Mouse (Mus musculus) mature B cell (primary cell): ENCODE data around the gene D17H6S53E.

Experiments
- in situ Hi-C: fragments of 300-500 bp; cut with MboI; formaldehyde crosslinking; loops from 2 replicates; pipeline ENCODE4 v1.14.3; 2019

Gene D17H6S53E

DNA sequence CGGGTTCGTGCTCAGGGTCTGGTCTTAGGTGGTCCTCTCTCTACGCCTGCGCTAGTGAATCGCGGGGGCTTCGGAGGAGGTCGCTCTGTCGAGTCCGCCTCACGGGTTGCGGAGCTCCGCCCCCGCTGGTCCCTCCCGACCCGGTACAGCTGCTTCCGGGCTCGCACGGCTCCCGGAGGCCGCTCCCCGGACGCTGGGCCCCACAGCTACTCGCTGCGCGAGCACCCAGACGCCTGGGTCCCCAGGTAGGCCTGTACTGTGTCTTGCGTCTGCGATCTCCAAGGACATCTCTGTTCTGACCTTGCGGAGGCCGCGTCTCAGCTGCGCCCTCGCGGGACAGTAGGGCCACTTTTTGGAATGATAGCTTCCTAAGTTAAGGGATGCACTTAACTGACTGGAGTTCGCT is at the start of gene D17H6S53E:
D17H6S53E (plus strand) TSS at position 168 of the 406 bp plus-strand sequence.
- in situ Hi-C loops, result no loop called here

DNA sequence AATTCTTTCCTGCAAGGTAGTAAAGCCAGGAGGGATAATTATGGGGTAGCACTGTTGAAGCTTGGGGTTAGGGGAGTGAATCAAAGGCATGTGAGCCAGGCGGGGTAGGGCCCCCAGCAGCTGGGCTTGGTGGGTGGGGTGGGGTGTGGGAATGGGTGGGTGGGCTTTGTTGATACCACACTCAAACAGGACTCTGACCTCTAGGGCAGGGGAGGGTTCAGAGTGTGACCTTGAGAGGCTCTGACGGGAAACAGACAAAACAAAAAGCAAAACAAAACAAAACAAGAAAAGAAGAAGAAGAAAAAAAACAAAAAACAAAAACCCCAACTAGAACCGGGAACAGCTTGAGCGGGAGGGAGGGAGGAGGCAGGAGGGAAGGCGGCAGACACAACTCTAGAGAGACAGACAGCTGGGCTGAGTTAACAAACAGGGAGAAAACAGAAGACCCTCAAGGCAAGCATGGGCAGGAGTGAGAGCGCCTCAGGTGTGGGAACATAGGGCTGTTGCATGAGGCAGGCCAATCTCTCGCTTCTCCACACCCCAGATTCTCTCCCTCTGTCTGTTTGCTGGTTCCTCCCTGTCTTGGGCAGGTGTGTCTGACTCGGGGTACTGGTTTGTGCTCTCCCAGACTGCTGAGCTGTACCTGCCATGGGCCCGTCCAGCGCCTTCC is 49.5 kb upstream of the D17H6S53E start, which contains the start of gene Ly6g6e:
Ly6g6e (plus strand) TSS at position 396 of the 670 bp plus-strand sequence.
- in situ Hi-C loops, result no loop called here

DNA sequence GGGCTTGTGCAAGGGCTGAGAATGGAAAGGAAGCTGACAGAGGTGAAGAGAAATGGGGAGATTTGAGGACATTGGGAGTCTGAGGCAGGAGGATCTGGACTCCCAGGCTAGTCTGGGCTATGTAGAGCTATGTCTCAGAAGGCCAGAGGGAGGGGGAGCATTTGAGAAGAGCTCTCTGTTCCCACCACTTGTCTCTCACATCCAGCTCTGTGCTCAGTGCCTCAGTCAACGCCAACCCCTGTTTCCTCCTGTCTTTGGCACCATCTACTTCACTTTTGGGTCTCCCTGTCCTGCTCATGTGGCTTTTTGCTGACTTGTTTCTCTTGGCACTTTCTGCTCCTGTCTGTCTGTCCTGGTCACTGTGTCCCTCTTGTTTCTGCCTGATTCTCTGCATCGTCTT is 48.9 kb upstream of the D17H6S53E start:
- in situ Hi-C loops, result no loop called here

DNA sequence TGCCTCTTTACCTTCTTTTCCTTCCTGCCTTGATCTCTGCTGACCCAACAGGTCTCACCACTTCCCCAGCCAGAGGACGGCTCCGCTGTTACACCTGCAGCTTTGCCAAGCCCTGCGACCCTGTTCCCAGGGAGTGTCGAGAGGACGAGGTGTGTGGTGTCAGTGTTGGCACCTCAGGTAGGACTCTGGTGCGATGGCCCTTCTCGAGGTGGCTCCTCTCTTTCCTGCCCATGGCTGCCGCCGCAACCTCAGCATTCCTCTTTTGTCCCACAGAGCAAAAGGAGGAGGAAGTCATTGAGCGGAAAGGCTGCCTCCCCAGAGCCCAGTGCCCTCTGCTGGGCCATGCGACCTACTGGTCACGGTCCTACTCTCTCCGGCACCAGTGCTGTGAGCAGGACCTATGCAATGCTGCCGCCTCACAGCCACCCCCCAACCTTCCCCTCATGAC is 48.4 kb upstream of the D17H6S53E start, which contains the start of gene Ly6g6d:
Ly6g6d (minus strand) TSS at position 280 of the 448 bp plus-strand sequence.
- in situ Hi-C loops, result no loop called here

DNA sequence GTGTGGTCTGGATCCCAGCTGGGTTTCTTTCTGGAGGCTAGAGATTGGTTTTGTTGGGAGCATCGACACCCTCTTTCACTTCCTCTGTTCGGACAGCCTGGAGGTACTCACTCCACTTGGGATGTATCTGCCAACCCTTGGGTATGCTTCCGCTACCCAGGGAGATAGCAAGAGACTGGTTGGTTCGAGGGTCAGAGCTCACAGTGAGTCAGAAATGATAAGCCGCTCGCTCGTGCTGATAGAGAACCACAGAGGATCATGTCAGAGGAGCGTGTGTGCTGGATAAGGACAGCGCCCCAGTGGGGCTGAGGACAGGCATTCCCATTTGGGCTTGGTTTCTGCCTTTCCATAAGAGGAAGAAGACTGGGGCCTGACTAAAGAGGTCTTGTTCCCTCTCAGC is 46.4 kb upstream of the D17H6S53E start:
- in situ Hi-C loops, result no loop called here

DNA sequence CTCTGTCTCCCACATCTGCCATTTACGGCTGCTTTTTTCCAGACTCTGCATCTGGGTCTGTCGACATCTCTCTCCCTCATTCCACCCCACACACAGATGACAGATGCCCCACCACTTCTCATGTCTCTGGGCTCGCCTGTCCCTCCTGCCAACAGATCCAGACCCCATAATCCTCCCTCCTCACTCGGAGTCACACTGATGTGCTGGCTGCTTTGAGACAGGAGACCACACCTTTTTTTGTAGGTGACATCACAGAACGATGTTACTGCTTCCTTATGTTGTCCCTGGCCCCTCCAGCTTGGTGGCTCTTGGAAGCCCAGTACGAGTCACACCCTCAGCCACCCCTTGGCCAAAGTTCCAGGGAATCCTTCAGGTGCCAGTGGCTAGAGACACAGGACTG is 45.9 kb upstream of the D17H6S53E start:
- in situ Hi-C loops, result no loop called here

DNA sequence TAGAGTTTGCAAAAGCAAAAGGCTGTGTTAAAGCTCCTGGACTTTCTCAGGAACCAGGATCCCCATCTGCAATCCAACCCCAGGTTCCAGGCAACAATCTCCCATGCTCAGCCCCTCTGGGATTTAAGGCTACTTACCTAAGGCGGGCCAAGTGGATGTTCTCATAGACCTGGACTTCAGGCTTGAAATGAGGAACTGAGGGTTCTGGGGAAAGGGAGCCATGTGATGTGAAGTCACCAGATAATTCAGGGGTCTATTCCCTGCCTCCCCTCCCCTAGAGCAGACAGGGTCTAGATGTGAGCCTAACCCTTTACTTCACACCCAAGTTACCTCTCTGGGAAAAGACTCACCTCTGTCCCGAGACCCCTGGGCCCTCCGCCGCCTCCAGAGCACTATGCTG is 45.5 kb upstream of the D17H6S53E start:
- in situ Hi-C loops, result no loop called here

DNA sequence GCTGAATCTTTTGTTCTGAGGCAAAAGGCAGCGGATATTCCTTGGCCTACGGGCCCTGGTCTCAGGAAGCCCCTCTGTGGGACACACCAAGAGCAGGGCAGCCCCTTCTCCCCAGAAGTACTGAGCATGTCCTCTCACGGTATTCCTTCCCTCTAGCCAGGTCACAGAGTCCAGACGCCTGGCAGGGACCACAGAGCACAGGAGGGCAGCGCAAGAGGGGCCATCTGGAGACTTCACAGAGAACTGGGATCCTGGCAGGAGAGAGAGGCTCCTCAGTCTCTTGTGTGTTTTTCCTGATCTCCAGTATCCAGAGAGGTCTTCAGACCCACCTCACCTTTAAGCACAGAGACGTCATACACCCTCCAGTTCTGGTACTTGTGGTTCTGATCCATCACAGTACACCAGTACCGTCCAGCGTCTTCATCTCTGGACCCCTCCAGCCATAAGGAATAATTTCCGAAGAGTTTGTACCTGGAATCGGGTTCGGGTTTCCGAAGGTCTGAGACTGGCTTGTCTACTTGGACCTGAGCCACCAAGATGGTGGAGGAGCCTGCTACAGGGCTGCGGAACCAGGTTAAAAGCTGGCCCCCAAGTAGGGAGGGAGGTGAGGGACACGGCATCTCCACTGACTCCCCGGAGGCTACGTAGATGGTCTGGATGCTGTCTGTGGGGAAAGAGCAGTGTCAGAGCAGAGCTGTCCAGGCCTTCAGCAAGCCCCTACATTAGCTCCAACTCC is 43.2 kb upstream of the D17H6S53E start:
- in situ Hi-C loops, result no loop called here

DNA sequence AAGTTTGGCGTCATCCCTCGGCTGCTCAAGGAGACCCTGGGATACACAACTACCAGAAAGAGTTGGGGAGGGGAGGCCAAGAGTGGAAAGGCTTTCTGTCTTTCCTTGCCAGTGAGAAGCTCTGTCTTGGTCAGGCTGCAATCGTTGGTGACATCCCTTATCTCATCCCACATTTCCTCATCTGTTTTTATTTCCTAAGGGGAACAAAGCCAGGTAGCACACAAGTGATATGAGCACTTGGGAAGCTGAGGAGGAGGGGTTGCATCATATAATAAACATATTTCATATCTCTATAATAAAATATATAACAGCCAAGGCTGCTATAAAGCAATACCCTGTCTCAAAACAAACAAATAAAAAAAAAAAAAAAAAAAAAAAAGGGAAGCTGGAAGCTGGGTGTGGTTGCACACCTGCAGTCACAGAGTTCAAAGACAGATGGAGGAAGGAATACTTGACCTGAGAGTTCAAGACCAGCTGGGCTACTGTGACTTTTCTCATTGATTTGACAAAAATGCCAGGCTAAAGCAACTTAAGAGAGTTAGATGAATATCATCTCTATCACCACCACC is 42.2 kb upstream of the D17H6S53E start:
- in situ Hi-C loops, result no loop called here

DNA sequence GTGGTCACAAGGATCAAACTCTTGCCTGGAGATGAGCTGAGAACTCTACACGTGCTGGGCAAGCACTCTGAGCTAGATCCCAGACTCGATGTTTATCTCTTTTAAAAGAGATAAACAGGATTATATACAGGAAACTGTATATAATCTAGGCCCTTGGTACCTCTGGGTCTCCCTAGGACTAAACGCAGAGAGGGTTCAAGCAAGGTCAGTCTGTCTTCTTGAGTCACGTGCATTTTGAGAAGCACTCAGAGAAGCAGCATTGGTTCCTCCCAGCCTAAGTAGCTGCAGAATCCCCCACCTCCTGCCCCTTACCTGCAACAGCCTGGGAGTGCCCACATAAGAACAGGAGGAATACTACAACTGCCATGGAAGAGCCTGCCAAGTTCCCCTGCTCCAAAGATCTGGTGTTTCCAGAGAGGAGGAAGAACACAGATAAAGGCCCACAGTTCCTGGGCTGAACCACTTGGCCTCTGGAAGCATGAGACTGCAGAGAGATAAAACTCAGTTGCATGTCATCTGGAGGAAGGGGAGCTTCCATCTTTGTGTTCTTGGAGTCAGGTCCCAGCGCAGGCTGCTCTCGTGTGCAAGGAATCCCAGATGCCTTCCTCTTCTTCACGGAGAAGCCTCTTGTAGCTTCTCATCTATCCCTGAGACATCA is 40.8 kb upstream of the D17H6S53E start, which contains the start of gene Ly6g6f:
Ly6g6f (minus strand) TSS at position 403 of the 658 bp plus-strand sequence.
- in situ Hi-C loops, result no loop called here

DNA sequence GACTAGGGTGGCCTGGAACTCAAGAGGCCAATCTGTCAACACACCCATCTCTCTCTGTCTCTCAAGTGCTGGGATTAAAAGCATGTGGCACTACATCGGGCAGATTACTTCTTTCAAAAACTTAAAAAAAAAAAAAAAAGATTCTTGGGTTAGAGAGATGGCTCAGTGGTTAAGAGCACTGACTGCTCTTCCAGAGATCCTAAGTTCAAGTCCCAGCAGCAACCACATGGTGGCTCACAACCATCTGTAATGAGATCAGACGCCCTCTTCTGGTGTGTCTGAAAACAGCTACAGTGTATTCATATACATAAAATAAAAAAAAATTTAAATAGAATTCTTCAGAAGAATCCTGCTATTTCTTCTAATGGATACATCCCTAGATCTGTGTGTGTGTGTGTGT is 38.0 kb upstream of the D17H6S53E start:
- in situ Hi-C loops, result no loop called here

DNA sequence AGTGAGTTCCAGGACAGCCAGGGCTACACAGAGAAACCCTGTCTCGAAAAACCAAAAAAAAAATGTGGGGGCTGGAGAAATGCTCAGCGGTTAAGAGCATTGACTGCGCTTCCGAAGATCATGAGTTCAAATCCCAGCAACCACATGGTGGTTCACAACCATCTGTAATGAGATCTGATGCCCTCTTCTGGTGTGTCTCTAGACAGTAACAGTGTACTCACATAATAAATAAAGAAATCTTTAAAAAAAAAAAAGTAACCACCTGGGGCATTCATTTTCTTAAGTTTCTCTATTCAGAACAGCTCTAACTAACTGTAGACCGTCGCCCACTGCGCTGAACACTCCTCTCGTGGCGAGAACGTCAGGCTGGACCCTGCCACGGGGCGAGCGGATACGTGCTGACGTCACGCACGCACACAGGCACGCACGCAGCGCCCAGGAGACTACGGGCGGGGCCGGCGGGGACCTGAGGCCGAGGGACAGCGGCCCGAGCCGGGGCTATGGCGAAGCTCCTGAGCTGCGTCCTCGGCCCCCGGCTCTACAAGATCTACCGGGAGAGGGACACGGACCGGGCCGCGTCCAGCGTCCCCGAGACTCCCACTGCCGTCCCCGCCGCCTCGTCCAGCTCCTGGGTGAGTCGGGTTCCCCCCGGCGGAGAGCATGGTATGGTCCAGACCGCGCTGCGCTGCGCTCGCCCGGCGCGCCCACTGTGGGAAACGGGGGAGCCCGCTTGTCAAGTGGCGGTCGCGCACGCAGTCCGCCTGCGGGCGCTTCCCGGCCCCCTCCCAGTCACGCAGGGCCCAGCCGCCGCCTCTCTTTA is 37.1 kb upstream of the D17H6S53E start, which contains the start of gene Abhd16a:
Abhd16a (plus strand) TSS at position 439 of the 820 bp plus-strand sequence.
- in situ Hi-C loops, result no loop called here

DNA sequence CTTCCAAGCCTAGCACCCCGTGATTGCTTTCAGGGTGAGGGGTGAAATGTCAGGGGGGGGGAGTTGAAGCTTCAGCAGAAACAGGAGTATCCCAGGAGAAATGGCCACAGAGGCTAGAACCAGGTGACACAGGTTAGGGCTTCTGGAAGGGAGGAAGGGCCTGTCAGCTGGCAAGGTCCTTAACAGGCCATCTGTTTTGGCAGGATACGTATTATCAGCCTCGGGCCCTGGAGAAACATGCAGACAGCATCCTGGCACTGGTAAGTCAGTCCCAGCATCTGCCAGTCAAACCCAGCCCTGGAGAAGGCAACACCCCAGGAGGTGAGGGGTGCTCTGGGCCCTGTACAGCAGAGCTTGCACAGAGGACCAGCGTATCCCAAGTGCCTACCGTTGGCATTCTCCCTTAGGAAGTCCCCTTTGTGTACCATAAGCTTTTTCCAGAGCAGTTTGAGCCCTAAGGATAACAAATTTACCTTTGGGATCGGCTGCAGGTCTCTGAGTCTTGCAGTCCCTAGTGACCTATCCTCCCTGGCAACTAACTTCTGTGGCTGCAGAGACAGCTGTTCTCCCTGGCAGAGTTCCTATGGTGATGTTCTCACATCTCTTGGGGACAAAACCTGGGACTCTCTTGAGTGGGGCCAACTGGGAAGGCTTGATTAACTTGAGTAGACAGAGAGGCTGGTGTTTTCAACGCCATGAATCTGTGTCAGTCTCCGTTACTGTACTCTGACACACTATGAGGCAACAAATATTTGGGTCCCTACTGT is 35.8 kb upstream of the D17H6S53E start:
- in situ Hi-C loops, result no loop called here

DNA sequence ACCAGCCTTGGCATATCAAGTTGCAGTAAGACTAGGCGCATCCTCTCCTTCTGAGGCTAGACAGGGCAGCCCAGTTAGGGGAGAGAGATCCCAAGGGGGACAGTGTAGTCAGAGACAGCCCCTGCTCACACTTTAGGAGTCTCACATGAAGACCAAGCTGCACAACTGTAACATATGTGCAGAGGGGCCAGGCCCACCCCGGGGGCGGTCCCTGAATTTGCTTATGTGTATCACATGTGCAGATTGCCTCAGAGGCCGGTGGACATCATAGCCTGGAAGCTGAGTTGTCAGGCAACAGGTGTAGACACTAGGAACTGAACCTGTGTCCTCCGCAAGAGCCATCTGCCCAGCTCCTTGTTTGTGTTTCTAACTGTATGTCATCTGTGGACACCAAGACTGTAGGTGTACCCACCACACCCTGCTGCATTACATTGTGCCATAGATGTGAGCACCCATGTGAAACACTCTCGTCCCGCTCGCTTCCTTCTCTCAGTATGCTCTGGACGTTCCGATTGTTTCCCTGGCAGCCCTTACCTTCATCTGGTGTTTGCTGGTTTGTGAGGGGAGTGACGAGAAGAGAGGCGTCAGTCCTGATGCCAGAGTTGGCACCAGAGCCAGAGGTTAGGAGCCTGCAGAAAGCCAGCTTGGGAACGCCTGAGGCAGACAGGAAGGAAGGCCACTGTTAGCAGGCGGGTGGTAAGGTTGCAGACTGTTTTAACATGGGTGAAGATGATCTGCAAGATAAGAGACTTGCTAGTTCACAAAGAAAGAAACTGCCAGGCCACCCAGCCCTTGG is 33.6 kb upstream of the D17H6S53E start:
- in situ Hi-C loops, result no loop called here

DNA sequence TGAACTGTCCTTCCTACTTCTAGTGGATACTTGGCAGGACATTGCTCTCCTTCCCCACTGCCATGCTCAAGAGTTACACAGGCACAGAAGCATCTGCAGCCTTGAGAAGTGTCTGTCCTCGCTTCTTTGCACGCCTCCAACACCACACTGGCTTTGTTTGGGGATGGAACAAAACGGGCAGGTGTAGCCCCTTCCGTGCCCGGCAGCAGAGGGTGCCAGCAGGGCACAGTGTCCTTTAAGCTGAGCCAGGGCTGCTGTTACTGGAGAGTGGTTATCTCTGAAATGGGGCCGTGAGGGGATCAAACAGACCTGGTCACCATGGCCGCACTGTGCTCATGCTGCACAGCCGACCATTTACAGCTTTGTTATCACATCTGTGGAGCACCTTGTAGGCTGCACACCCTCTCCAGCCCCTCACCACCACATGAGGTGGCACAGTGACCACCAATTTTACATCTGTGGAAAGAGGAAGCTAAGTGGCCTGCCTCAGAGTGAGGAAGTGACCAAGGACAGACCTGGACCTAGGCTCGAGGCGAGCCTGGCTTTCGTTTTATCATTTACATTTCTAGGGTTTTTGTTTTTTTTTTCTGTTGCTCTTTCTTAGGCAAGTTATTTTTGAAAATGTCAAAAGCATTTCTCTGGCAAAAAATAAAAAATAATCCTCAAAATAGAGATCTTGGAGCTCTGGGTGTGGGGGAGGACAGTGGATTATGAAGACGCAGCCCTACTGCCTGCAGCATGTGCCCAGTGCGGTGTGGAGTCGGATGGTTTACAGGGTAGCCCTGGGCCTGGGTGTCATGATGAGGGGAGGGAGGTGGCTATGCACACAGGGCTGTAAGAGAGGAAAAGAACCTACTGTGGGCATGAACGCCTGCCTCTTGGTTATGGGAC is 31.5 kb upstream of the D17H6S53E start:
- in situ Hi-C loops, result no loop called here

DNA sequence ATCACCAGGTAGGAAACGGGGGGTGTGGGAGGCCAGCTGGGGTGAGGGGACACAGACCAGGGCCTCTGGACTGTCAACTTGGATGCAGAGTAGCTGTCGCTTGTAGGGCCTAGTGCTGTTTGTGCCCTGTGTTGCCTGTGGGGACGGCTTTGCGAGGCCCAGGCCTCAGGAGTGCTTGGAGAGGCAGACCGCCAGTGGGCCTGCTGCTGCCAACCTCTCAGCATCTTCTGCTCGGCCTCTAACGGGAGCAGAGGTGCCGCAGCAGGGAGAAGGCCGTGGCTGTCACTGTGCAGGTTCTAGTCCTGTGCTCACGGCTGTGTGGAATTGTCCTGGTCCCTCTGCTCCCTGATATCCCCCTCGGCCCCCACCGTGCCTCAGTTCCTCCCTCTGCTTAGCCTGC is 29.6 kb upstream of the D17H6S53E start:
- in situ Hi-C loops, result no loop called here

DNA sequence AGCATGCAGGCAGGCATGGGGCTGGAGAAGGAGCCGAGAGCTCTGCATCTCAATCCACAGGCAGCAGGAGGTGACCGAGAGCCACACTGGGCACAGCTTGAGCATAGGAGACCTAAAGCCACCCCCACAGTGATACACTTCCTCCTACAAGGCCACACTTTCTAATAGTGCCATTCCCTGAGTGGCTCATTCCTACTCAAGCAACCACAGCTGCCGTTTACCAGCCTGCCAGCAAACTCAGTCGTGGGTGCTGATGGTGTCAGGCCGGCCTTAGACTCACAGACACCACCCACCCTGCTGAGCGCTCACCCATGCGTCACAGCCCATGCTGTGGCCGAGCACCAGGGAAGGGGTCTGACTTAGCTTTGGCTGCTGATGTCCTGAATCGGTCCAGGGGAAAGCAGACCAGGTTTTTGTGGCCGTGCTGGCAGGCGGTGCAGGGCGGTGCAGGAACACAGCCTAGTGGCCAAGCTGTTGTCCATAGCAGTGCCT is 29.0 kb upstream of the D17H6S53E start:
- in situ Hi-C loops, result no loop called here

DNA sequence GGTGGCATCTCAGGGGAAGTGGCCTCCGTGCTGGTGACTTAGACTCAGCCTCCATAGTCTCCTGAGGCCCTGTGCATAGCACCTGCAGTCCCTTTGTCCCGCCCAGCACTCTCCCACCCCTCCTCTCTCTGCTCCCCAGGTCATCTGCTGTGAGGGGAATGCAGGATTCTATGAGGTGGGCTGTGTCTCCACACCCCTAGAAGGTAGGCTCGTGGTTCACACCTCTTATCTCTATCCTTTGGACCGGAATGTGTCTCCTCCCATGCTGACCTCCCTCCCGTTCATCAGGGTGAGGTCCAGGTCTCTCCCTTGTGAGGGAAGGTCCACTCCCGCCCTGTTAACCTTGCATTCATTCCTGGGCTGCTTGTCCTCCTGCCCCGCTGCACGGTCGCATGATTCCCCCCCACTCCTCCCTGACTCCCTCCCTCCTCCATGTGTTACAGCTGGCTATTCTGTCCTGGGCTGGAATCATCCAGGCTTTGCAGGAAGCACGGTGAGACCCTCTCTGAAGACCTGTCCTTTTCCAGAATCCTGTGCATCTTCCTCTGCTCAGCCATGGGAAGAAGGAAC is 25.9 kb upstream of the D17H6S53E start:
- in situ Hi-C loops, result no loop called here
